Mouse (Mus musculus) intestine, embryonic 16.5 days (tissue): ENCODE data around the gene Mark1. TPM values are rescaled to one million over a fixed set of nuclear protein-coding genes. Genes with fewer than 3 reads are reported as not detected.

Source experiments
- ATAC-seq: fragments of 200-750 bp; cut with Nextera tagmentation; 2 replicates; pipeline ENCODE4 v1.8.0; 2017; ENCODE audit warnings: moderate TSS enrichment, moderate library complexity
- H3K27ac ChIP-seq: fragments of 300-500 bp; sonication (generic); 2 replicates; pipeline ENCODE4 v1.5.1; 2014; ENCODE audit warnings: mild to moderate bottlenecking, low read length
- H3K27me3 ChIP-seq: fragments of 300-500 bp; sonication (generic); replicated peaks from 2 replicates; pipeline ENCODE4 v1.6.1; 2014; ENCODE audit warnings: low read length, control low read depth, mixed read lengths; ENCODE audit not compliant: control insufficient read depth, insufficient read depth
- H3K36me3 ChIP-seq: fragments of 300-500 bp; sonication (generic); 2 replicates; pipeline ENCODE4 v1.6.1; 2014; ENCODE audit warnings: low read length, control low read depth; ENCODE audit not compliant: control insufficient read depth, insufficient read depth
- H3K4me1 ChIP-seq: fragments of 300-500 bp; sonication (generic); 2 replicates; pipeline ENCODE4 v1.6.1; 2014; ENCODE audit warnings: low read length, control low read depth, mixed read lengths; ENCODE audit not compliant: control insufficient read depth, insufficient read depth
- H3K4me2 ChIP-seq: fragments of 300-500 bp; sonication (generic); 2 replicates; pipeline ENCODE4 v1.6.1; 2014; ENCODE audit warnings: low read depth, low read length, control low read depth
- H3K4me3 ChIP-seq: fragments of 300-500 bp; sonication (generic); 2 replicates; pipeline ENCODE4 v1.5.1; 2014; ENCODE audit warnings: mild to moderate bottlenecking, low read length
- H3K9ac ChIP-seq: fragments of 300-500 bp; sonication (generic); 2 replicates; pipeline ENCODE4 v1.6.1; 2014; ENCODE audit warnings: low read depth, low read length
- H3K9me3 ChIP-seq: fragments of 300-500 bp; sonication (generic); 2 replicates; pipeline ENCODE4 v1.6.1; 2016; ENCODE audit warnings: low read length, control low read depth; ENCODE audit not compliant: control insufficient read depth
- WGBS: fragments of 180-500 bp; shearing (Covaris S2); extraction: QIAGEN DNeasy Blood & Tissue Kit; methylation state at CpG from one replicate; pipeline ENCODE4 v1.1.7; 2014; 5-methylcytosine and 5-hydroxymethylcytosine counted together
- polyA plus RNA-seq: library from polyadenylated mRNA; unstranded; fragments of >200 nt; fragmentation: Nextera tagmentation; extraction: Ambion mirVana; gene quantifications from 2 replicates; pipeline ENCODE4 v1.2.1, GENCODE M21; 2015

Mark1 gene
- polyA plus RNA-seq, 1 experiment from 2014 or later = 1.9 TPM

DNA sequence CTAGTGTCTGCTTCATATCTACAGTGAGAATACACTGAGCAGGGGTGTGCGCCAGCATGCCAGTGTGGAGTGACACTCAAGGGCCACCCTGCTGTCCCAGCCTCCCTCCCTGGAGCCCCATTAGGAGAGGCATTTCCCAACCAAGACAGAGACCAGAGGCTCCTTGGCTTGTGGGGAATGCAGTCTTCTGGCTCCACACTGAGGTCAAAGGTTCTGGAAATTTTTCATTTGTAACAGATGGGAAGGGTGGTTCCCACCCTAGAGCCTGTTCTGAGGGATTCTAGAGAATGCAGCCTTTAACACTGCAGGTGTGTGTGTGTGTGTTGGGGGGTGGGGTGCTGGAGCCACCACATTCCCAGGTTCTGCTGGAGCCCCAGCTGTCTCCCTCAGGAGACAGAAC is 127.9 kb downstream of the Mark1 start:
- ATAC-seq = peak; percentile 71
- Histone ChIP-seq H3K9me3 (no peaks in the 10 kb centered on the region), H3K27ac (peak overlapping the region; percentile 69), H3K4me3 (no peak overlapping the region), H3K27me3 (no peaks in the 10 kb centered on the region), H3K4me1 (peaks cover 18% of the 10 kb centered on the region), H3K36me3 (no peaks in the 10 kb centered on the region), H3K9ac (peak overlapping the region; percentile 31; the same call in 1 of the 2 replicates), H3K4me2 (no peak overlapping the region)
- 54% methylated on average over 1 of the region's 1 CpGs for WGBS

DNA sequence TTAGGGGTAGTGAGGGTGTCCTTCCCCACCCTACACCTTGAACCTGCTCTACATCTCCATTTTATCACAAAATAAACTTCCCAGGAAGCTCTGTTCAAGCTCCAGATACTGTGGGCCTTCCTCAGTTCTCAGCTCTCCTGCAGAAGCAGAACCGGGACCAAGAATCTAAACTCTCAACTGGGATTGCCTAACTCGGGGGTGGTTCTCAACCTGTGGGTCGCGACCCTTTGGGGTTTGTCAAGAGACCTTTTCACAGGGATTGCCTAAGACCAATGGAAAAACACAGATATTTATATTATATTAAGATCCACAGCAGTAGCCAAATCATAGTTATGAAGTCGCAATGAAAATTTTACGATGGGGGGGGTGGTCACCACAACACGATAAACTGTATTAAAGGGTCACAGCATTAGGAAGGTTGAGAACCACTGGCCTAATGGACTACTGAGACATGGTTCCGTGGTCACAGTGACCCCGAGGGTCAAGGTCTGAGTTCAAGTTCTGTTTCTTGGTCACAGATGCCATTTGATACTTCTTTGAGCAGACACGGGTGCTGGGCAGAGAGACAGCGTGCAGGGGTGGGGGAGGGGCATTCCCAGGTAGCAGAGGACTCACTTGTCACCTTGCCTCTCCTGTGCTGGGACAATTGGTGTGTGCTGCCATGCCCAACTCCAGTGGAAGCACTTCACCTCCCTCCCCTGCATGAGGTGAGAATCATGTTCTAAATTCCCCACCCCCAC is 128.6 kb downstream of the Mark1 start:
- H3K4me1 ChIP-seq = peaks cover 18% of the 10 kb centered on the region
- ATAC-seq = peak; percentile 18; the same call in 1 of the 2 replicates
- H3K27ac ChIP-seq = peak overlapping the region; percentile 69; the same call in 1 of the 2 replicates
- H3K4me2 ChIP-seq = no peak overlapping the region
- no peak overlapping the region for H3K9ac ChIP-seq
- WGBS = 75% methylated on average over 11 of the region's 11 CpGs
- no peaks in the 10 kb centered on the region for H3K9me3 ChIP-seq
- no peak overlapping the region for H3K4me3 ChIP-seq
- no peaks in the 10 kb centered on the region for H3K36me3 ChIP-seq
- H3K27me3 ChIP-seq = no peaks in the 10 kb centered on the region

DNA sequence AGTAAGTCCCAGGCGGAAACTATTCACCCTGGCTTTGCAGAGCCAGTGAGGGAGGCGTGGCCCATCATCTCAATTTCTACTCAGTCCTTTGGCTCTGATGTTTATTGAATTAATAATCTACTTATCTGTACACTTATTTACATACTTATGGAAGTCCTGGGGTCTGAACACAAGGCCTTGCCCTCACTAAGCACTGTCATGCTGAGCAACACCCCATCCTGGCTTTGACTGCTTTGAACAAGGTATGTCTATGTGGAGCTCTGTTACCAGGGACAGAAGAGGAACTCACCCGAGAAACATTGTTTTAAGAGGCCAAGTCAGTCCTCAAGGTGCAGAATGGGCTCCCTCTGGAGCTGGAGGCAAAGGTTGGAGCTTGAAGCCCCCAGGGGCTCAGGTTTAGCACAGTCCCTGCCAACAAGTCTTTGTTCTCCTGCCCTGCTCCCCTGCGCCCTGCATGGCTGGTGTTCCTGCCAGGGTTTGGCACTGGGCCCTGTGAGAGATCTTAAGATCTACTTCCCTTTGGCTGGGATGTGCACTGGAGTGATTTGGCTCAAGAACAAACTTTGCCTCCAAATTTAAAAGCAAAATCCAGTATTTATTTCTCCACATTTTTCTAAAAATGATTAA is 129.3 kb downstream of the Mark1 start:
- Histone ChIP-seq H3K4me3 (no peak overlapping the region), H3K4me2 (no peak overlapping the region), H3K36me3 (no peaks in the 10 kb centered on the region), H3K4me1 (peaks cover 18% of the 10 kb centered on the region), H3K27ac (peak overlapping the region; percentile 25; the same call in 1 of the 2 replicates), H3K27me3 (no peaks in the 10 kb centered on the region), H3K9ac (no peak overlapping the region), H3K9me3 (no peaks in the 10 kb centered on the region)
- ATAC-seq = no peak
- WGBS = 74% methylated on average over 4 of the region's 4 CpGs

- Histone ChIP-seq H3K27ac (no peak overlapping the region), H3K36me3 (no peaks in the 10 kb centered on the region), H3K4me2 (no peak overlapping the region), H3K9me3 (no peaks in the 10 kb centered on the region), H3K4me3 (no peak overlapping the region), H3K27me3 (no peaks in the 10 kb centered on the region), H3K4me1 (peaks cover 26% of the 10 kb centered on the region), H3K9ac (no peak overlapping the region)
- WGBS = 68% methylated on average over 3 of the region's 3 CpGs
- no peak for ATAC-seq
These were observed 131.7 kb downstream of the Mark1 start for GRCm38 (mm10) chr1:184867640-184868120.

DNA sequence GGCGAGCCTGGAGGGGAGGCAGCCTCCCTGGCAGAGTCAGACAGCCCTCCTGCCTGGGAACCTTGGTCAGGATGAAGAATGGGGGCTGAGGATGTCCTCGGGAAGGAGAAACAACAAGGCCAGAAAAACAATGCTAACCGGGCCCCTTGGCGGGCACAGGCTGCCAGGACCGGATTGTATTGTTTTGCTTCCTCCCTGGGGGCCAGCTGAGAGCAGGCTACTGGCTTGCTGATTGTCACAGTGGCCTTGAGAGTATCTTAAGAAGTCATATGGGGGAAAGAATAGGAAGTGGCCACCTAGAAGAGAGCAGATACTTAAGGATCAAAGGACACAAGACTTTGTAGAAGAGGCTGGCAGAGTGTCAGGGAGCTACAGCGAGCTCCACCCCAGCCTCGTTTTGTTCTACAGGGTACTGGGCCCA is 135.0 kb downstream of the Mark1 start:
- Histone ChIP-seq H3K9ac (no peak overlapping the region), H3K36me3 (no peaks in the 10 kb centered on the region), H3K9me3 (no peaks in the 10 kb centered on the region), H3K4me2 (no peak overlapping the region), H3K27ac (peak overlapping the region; percentile 65), H3K27me3 (no peaks in the 10 kb centered on the region), H3K4me3 (no peak overlapping the region), H3K4me1 (peaks cover 15% of the 10 kb centered on the region)
- 37% methylated on average over 7 of the region's 7 CpGs for WGBS
- ATAC-seq = peak; percentile 30; the same call in 1 of the 2 replicates

GRCm38 (mm10) chr1:184862636-184863035 is 136.7 kb downstream of the Mark1 start:
- no peaks in the 10 kb centered on the region for H3K36me3 ChIP-seq

GRCm38 (mm10) chr1:184861551-184861950 is 137.8 kb downstream of the Mark1 start:
- Histone ChIP-seq H3K36me3 (no peaks in the 10 kb centered on the region), H3K9me3 (no peaks in the 10 kb centered on the region), H3K27me3 (no peaks in the 10 kb centered on the region), H3K4me3 (no peak overlapping the region), H3K9ac (no peak overlapping the region), H3K27ac (peak overlapping the region; percentile 65; the same call in 1 of the 2 replicates), H3K4me2 (no peak overlapping the region), H3K4me1 (peaks cover 15% of the 10 kb centered on the region)
- ATAC-seq = peak; percentile 85
- WGBS = 61% methylated on average over 2 of the region's 2 CpGs

More at GRCm38 (mm10) chr1:184862636-184863035, 136.7 kb downstream of the Mark1 start:
- no peak for ATAC-seq
- H3K27ac ChIP-seq = no peak overlapping the region
- H3K9ac ChIP-seq = no peak overlapping the region
- no peaks in the 10 kb centered on the region for H3K27me3 ChIP-seq
- WGBS = 87% methylated on average over 6 of the region's 6 CpGs
- no peaks in the 10 kb centered on the region for H3K9me3 ChIP-seq
- peaks cover 15% of the 10 kb centered on the region for H3K4me1 ChIP-seq
- no peak overlapping the region for H3K4me2 ChIP-seq
- H3K4me3 ChIP-seq = no peak overlapping the region

- Histone ChIP-seq H3K4me3 (no peak overlapping the region), H3K4me1 (peaks cover 15% of the 10 kb centered on the region), H3K36me3 (no peaks in the 10 kb centered on the region), H3K27ac (peak overlapping the region; percentile 26; the same call in 1 of the 2 replicates), H3K27me3 (no peaks in the 10 kb centered on the region), H3K9me3 (no peaks in the 10 kb centered on the region), H3K4me2 (no peak overlapping the region), H3K9ac (no peak overlapping the region)
- WGBS = 46% methylated on average over 3 of the region's 3 CpGs
- no peak for ATAC-seq
These were observed 139.1 kb downstream of the Mark1 start for GRCm38 (mm10) chr1:184860276-184860675.

DNA sequence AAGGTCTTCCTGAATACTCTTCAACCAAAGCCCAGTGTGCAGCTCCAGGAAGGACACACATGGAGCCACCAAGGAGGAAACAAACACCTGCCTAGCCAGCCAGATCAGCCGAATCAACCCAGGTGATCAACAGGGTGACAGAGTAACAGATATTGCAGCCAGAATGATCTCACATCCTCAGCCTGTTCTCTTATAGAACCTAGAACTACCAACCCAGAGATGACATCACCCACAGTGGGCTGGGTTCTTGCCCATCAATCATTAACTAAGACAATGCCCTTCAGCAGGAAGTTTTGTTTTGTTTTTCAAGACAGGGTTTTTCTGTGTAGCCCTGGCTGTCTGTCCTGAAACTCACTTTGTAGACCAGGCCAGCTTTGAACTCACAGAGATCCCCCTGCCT is 141.1 kb downstream of the Mark1 start:
- H3K27me3 ChIP-seq = no peaks in the 10 kb centered on the region
- H3K9me3 ChIP-seq = no peaks in the 10 kb centered on the region
- 65% methylated on average over 1 of the region's 1 CpGs for WGBS
- no peak overlapping the region for H3K4me3 ChIP-seq
- H3K27ac ChIP-seq = no peak overlapping the region
- no peak overlapping the region for H3K9ac ChIP-seq
- H3K36me3 ChIP-seq = no peaks in the 10 kb centered on the region
- ATAC-seq = peak; percentile 26
- no peak overlapping the region for H3K4me2 ChIP-seq
- peaks cover 13% of the 10 kb centered on the region for H3K4me1 ChIP-seq
